ENCODE assay signal across 14 mouse cellular contexts in genomic region chr2:135208890-135209289, GRCm38 (mm10).
"Had no signal": no experiment of that assay in that cellular context is flagged by ENCODE, and none has a peak within 500 bp of the region (broad histone marks: within the 10 kb centered on the region; RNA-seq: fewer than 3 reads in every experiment).

No protein-coding gene starts in this region.

- H3K4me3 ChIP-seq: liver, embryonic 12.5 days; megakaryocyte, embryonic 14.5 days; midbrain, embryonic 13.5 days; midbrain, embryonic 15.5 days; neural tube, embryonic 12.5 days; stomach, embryonic 15.5 days had no signal

- H3K4me1 ChIP-seq: liver, embryonic 12.5 days; megakaryocyte, embryonic 14.5 days; midbrain, embryonic 13.5 days; midbrain, embryonic 15.5 days; neural tube, embryonic 12.5 days; stomach, embryonic 15.5 days had no signal

- H3K9me3 ChIP-seq: liver, embryonic 12.5 days; midbrain, embryonic 13.5 days; midbrain, embryonic 15.5 days; neural tube, embryonic 12.5 days; stomach, embryonic 15.5 days had no signal

- H3K4me2 ChIP-seq: liver, embryonic 12.5 days; midbrain, embryonic 11.5 days; midbrain, embryonic 13.5 days; midbrain, embryonic 15.5 days; neural tube, embryonic 12.5 days; stomach, embryonic 15.5 days had no signal

- ATAC-seq: liver, embryonic 12.5 days; midbrain, embryonic 13.5 days; midbrain, embryonic 15.5 days had no signal

- H3K36me3 ChIP-seq: liver, embryonic 12.5 days; midbrain, embryonic 13.5 days; midbrain, embryonic 15.5 days; neural tube, embryonic 12.5 days; stomach, embryonic 15.5 days had no signal

- DNase-seq: lung, adult 18-20 months; right cerebral cortex, postnatal 14 days; thymus, adult 2 months; thymus, postnatal 25 days; thymus, postnatal 4 days had no signal

- H3K27ac ChIP-seq: liver, embryonic 12.5 days; liver, embryonic 14.5 days; midbrain, embryonic 13.5 days; midbrain, embryonic 15.5 days; neural tube, embryonic 12.5 days; stomach, embryonic 15.5 days; stomach, postnatal 0 days had no signal

- H3K27me3 ChIP-seq: liver, embryonic 12.5 days; megakaryocyte, embryonic 14.5 days; midbrain, embryonic 13.5 days; midbrain, embryonic 15.5 days; neural tube, embryonic 12.5 days; stomach, embryonic 15.5 days had no signal

- H3K9ac ChIP-seq: liver, embryonic 12.5 days; liver, embryonic 14.5 days; midbrain, embryonic 13.5 days; midbrain, embryonic 15.5 days; neural tube, embryonic 12.5 days; stomach, embryonic 15.5 days had no signal
